32 mouse cellular contexts compared by ENCODE assay signal in genomic region chr11:54187377-54187776, GRCm38 (mm10).
"Had no signal": no experiment of that assay in that cellular context is flagged by ENCODE, and none has a peak within 500 bp of the region (broad histone marks: within the 10 kb centered on the region; RNA-seq: fewer than 3 reads in every experiment).

No protein-coding gene starts in this region.

- H3K4me1 ChIP-seq: limb, embryonic 10.5 days; limb, embryonic 12.5 days; limb, embryonic 13.5 days; limb, embryonic 15.5 days; liver, embryonic 12.5 days; liver, embryonic 13.5 days; liver, embryonic 15.5 days; lung, embryonic 15.5 days; midbrain, embryonic 10.5 days; midbrain, embryonic 12.5 days; midbrain, embryonic 13.5 days; midbrain, embryonic 15.5 days; neural tube, embryonic 12.5 days had no signal

- ATAC-seq: liver, embryonic 12.5 days; liver, postnatal 0 days; lung, postnatal 0 days; midbrain, embryonic 13.5 days; midbrain, embryonic 15.5 days; midbrain, embryonic 16.5 days had no signal

- H3K4me3 ChIP-seq: limb, embryonic 10.5 days; limb, embryonic 12.5 days; limb, embryonic 13.5 days; limb, embryonic 15.5 days; liver, embryonic 12.5 days; liver, embryonic 13.5 days; liver, embryonic 15.5 days; lung, embryonic 15.5 days; megakaryocyte, embryonic 14.5 days; midbrain, embryonic 10.5 days; midbrain, embryonic 12.5 days; midbrain, embryonic 13.5 days; midbrain, embryonic 15.5 days; myocyte; neural tube, embryonic 12.5 days had no signal

- H3K27ac ChIP-seq: limb, embryonic 10.5 days; limb, embryonic 12.5 days; limb, embryonic 13.5 days; limb, embryonic 15.5 days; liver, embryonic 12.5 days; liver, embryonic 13.5 days; liver, embryonic 14.5 days; liver, embryonic 15.5 days; lung, embryonic 15.5 days; macrophage; midbrain, embryonic 10.5 days; midbrain, embryonic 12.5 days; midbrain, embryonic 13.5 days; midbrain, embryonic 15.5 days; neural tube, embryonic 12.5 days had no signal

- H3K27me3 ChIP-seq: limb, embryonic 12.5 days; limb, embryonic 13.5 days; limb, embryonic 15.5 days; liver, embryonic 13.5 days; liver, embryonic 15.5 days; lung, embryonic 15.5 days; midbrain, embryonic 12.5 days; midbrain, embryonic 13.5 days; midbrain, embryonic 15.5 days; neural tube, embryonic 12.5 days had no signal

- H3K4me2 ChIP-seq: limb, embryonic 12.5 days; limb, embryonic 13.5 days; limb, embryonic 15.5 days; liver, embryonic 11.5 days; liver, embryonic 12.5 days; liver, embryonic 13.5 days; liver, embryonic 15.5 days; lung, embryonic 14.5 days; lung, embryonic 15.5 days; midbrain, embryonic 11.5 days; midbrain, embryonic 12.5 days; midbrain, embryonic 13.5 days; midbrain, embryonic 15.5 days; neural tube, embryonic 12.5 days had no signal

- H3K36me3 ChIP-seq: limb, embryonic 10.5 days; limb, embryonic 12.5 days; limb, embryonic 13.5 days; limb, embryonic 15.5 days; liver, embryonic 12.5 days; liver, embryonic 13.5 days; liver, embryonic 15.5 days; lung, embryonic 15.5 days; midbrain, embryonic 10.5 days; midbrain, embryonic 12.5 days; midbrain, embryonic 13.5 days; midbrain, embryonic 15.5 days; neural tube, embryonic 12.5 days had no signal

- H3K9me3 ChIP-seq: limb, embryonic 10.5 days; limb, embryonic 15.5 days; liver, embryonic 12.5 days; liver, embryonic 13.5 days; liver, embryonic 15.5 days; lung, embryonic 15.5 days; midbrain, embryonic 10.5 days; midbrain, embryonic 15.5 days; neural tube, embryonic 12.5 days had no signal

- H3K9ac ChIP-seq: limb, embryonic 12.5 days; limb, embryonic 13.5 days; limb, embryonic 15.5 days; liver, embryonic 12.5 days; liver, embryonic 13.5 days; liver, embryonic 14.5 days; liver, embryonic 15.5 days; liver, postnatal 0 days; lung, embryonic 14.5 days; lung, embryonic 15.5 days; midbrain, embryonic 12.5 days; midbrain, embryonic 13.5 days; midbrain, embryonic 15.5 days; neural tube, embryonic 12.5 days had no signal

- DNase-seq: left cerebral cortex, postnatal 4 days; liver; liver, embryonic 13.5 days; liver, postnatal 0 days; lung, adult 18-20 months; lung, adult 2 months; lung, embryonic 14.5 days; lung, postnatal 10 days; lung, postnatal 14 days; lung, postnatal 36 days; lung, postnatal 4 days; midbrain, embryonic 14.5 days had no signal
